ENCODE assay signal across 17 mouse cellular contexts in the genomic region with DNA sequence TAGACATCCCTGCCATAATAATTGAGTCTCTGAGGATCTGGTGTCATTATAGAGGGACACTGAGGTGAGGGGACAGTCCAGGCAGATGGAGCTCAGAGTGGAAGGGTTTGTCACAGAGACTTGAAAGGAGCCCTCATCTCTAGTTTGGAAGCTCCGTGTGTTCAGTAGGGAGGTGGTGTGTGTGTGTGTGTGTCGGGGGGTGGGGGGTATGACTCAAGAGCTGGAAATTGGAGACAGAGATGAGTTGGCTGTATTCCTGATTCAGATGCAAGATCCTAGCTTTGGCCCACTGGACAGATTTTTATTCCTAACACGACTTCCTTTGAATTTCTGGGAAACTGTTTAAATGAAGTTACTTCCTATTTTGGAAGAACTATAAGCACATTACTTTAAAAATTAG. TPM values are rescaled to one million over a fixed set of nuclear protein-coding genes. Genes with fewer than 3 reads are reported as not detected.
A peak's percentile ranks its signal among the peaks of the same experiment; 100 is the strongest.
DNase-seq lines count a peak whose midpoint lies in the region; ATAC-seq and TF ChIP-seq lines count a peak whose summit lies in the region.
"Had no signal": no experiment of that assay in that cellular context is flagged by ENCODE, and none has a peak within 500 bp of the region (broad histone marks: within the 10 kb centered on the region; RNA-seq: fewer than 3 reads in every experiment).

No protein-coding gene starts in this region.

- H3K9me3 ChIP-seq in heart, embryonic 12.5 days (replicated peaks): no peaks in the 10 kb centered on the region
- H3K9me3 ChIP-seq in limb, embryonic 15.5 days: no peaks in the 10 kb centered on the region
- no peaks in the 10 kb centered on the region for H3K9me3 ChIP-seq in liver, postnatal 0 days (ENCODE audit: low read length)
- H3K9me3 ChIP-seq: liver, embryonic 15.5 days; midbrain, embryonic 13.5 days had no signal

- no peak overlapping the region for H3K4me2 ChIP-seq in heart, embryonic 12.5 days
- H3K4me2 ChIP-seq in limb, embryonic 15.5 days: no peak overlapping the region
- H3K4me2 ChIP-seq in liver, postnatal 0 days (ENCODE audit: low read depth, low read length): no peak overlapping the region
- H3K4me2 ChIP-seq: heart, embryonic 11.5 days; liver, embryonic 15.5 days; midbrain, embryonic 13.5 days had no signal

- no peak for TF ChIP-seq EP300 in liver, postnatal 0 days (IDR thresholded peaks at IDR 0.05; ENCODE audit: low read depth)

- H3K27me3 ChIP-seq in heart, embryonic 12.5 days (replicated peaks): no peaks in the 10 kb centered on the region
- H3K27me3 ChIP-seq in limb, embryonic 15.5 days: no peaks in the 10 kb centered on the region
- H3K27me3 ChIP-seq in liver, postnatal 0 days (ENCODE audit: insufficient read depth, low read length): no peaks in the 10 kb centered on the region
- H3K27me3 ChIP-seq: liver, embryonic 15.5 days; midbrain, embryonic 13.5 days had no signal

- no peaks in the 10 kb centered on the region for H3K36me3 ChIP-seq in heart, embryonic 12.5 days
- H3K36me3 ChIP-seq in limb, embryonic 15.5 days: no peaks in the 10 kb centered on the region
- H3K36me3 ChIP-seq in liver, postnatal 0 days (replicated peaks; ENCODE audit: insufficient read depth, low read length): no peaks in the 10 kb centered on the region
- H3K36me3 ChIP-seq: liver, embryonic 15.5 days; midbrain, embryonic 13.5 days had no signal

- H3K9ac ChIP-seq in heart, embryonic 12.5 days: no peak overlapping the region
- H3K9ac ChIP-seq in limb, embryonic 15.5 days: no peak overlapping the region
- H3K9ac ChIP-seq in liver, postnatal 0 days (replicated peaks): no peak overlapping the region
- H3K9ac ChIP-seq: liver, embryonic 15.5 days; midbrain, embryonic 13.5 days had no signal

- no peak for ATAC-seq in heart, embryonic 12.5 days (ENCODE audit: insufficient number of reproducible peaks, low FRiP score)
- ATAC-seq in limb, embryonic 15.5 days (ENCODE audit: insufficient number of reproducible peaks, low FRiP score, low TSS enrichment, low read depth): no peak
- ATAC-seq in liver, postnatal 0 days: no peak
- ATAC-seq: forebrain, embryonic 16.5 days; midbrain, embryonic 13.5 days had no signal

- no peak overlapping the region for H3K4me3 ChIP-seq in heart, embryonic 12.5 days
- no peak overlapping the region for H3K4me3 ChIP-seq in limb, embryonic 15.5 days
- no peak overlapping the region for H3K4me3 ChIP-seq in liver, postnatal 0 days (ENCODE audit: low read depth, low read length)
- H3K4me3 ChIP-seq: liver, embryonic 15.5 days; midbrain, embryonic 13.5 days had no signal

- TF ChIP-seq CTCF in liver, postnatal 0 days (IDR thresholded peaks at IDR 0.05; ENCODE audit: low read depth): no peak

- no peak for DNase-seq in heart, postnatal 14 days
- peak; percentile 91 for DNase-seq in 3T3-L1 (ENCODE audit: low read depth, low spot score)
- DNase-seq in brain, adult 2 months (ENCODE audit: low read depth, low spot score): peak; percentile 49
- DNase-seq in liver, postnatal 0 days: no peak
- no peak for DNase-seq in embryo, embryonic 9.5 days (ENCODE audit: extremely low spot score)
- DNase-seq: adrenal gland, postnatal 25 days; kidney, adult 11 months; kidney, postnatal 25 days; thymus, adult 18-20 months had no signal

- WGBS in heart, embryonic 12.5 days: 79% methylated on average over 3 of the region's 3 CpGs
- 38% methylated on average over 3 of the region's 3 CpGs for WGBS in limb, embryonic 15.5 days
- 70% methylated on average over 3 of the region's 3 CpGs for WGBS in liver, postnatal 0 days (ENCODE audit: insufficient replicate concordance)

- intact Hi-C loops in heart, postnatal 14 days (cut with DNase I): no loop called here

- H3K4me1 ChIP-seq in heart, embryonic 12.5 days (replicated peaks): peaks cover 16% of the 10 kb centered on the region
- peaks cover 40% of the 10 kb centered on the region for H3K4me1 ChIP-seq in limb, embryonic 15.5 days
- no peaks in the 10 kb centered on the region for H3K4me1 ChIP-seq in liver, postnatal 0 days (ENCODE audit: insufficient read depth)
- H3K4me1 ChIP-seq: liver, embryonic 15.5 days had no signal

- H3K27ac ChIP-seq in heart, embryonic 12.5 days (ENCODE audit: poor library complexity, severe bottlenecking): 0 out of 2 replicates have a peak overlapping the region, but pooled peaks have one; percentile 21
- H3K27ac ChIP-seq in limb, embryonic 15.5 days: peak overlapping the region; percentile 29
- H3K27ac ChIP-seq in liver, postnatal 0 days (ENCODE audit: low read depth): no peak overlapping the region
- H3K27ac ChIP-seq: liver, embryonic 15.5 days; macrophage; midbrain, embryonic 13.5 days had no signal

RNA-seq across cellular contexts. Expression of gene Lrrc17, which starts 56.1 kb away (rescaled TPM):
- polyA plus RNA-seq in heart, embryonic 12.5 days (2016; fragmentation: Nextera tagmentation; extraction: Ambion mirVana): 6.6 and 7.8 TPM in 2 replicates
- total RNA-seq in heart, postnatal 14 days (2021): 1 to 10 TPM; 6.3 to 8.4 TPM
- polyA plus RNA-seq in limb, embryonic 15.5 days (2015; fragmentation: Nextera tagmentation; extraction: Ambion mirVana): 106 and 121 TPM in 2 replicates
- 0.81 and 0.99 TPM in 2 replicates for polyA plus RNA-seq in liver, postnatal 0 days (2015; fragmentation: Nextera tagmentation; extraction: Ambion mirVana)
- total RNA-seq: common myeloid progenitor, adult 5-6 weeks had no signal
- polyA plus RNA-seq: macrophage had no signal

Comparison
In these comparisons a context has a peak if more than half of its experiments do, and no peak if none do; other contexts are left out.
1. DNase-seq: peak in 3T3-L1 (single experiment) and brain, adult 2 months (single experiment); none in heart, postnatal 14 days (0 of 2), liver, postnatal 0 days (single experiment) and embryo, embryonic 9.5 days (single experiment).
2. RNA of gene Lrrc17, which starts 56.1 kb away (polyA plus RNA-seq): 106 to 121 TPM in limb, embryonic 15.5 days; 6.6 to 7.8 TPM in heart, embryonic 12.5 days and 0.81 to 0.99 TPM in liver, postnatal 0 days; every median in the first group is over 10 times any median in the second.